Comparison of ENCODE assay signal across 9 mouse cellular contexts in genomic region chr9:23674833-23675232, GRCm38 (mm10).
DNase-seq lines count a peak whose midpoint lies in the region; ATAC-seq and TF ChIP-seq lines count a peak whose summit lies in the region.
"Had no signal": no experiment of that assay in that cellular context is flagged by ENCODE, and none has a peak within 500 bp of the region (broad histone marks: within the 10 kb centered on the region; RNA-seq: fewer than 3 reads in every experiment).

No protein-coding gene starts in this region.

- H3K27ac ChIP-seq in kidney, adult 2 months (ENCODE audit: insufficient read depth, low read depth, low read length), result no peak overlapping the region
- no peak overlapping the region for H3K27ac ChIP-seq in intestine, embryonic 16.5 days (ENCODE audit: low read length)

- 45% methylated on average over 8 of the region's 8 CpGs for WGBS in kidney, adult 2 months
- WGBS in intestine, embryonic 16.5 days, result 44% methylated on average over 8 of the region's 8 CpGs

- DNase-seq in kidney, adult 2 months, result no peak
- DNase-seq in kidney, adult 11 months, result no peak
- peak; percentile 32 for DNase-seq in right cerebral cortex, postnatal 14 days
- no peak for DNase-seq in right cerebral cortex, postnatal 25 days
- DNase-seq in embryo, embryonic 10 days (ENCODE audit: low spot score), result peak; percentile 29
- peak; percentile 58 for DNase-seq in retina, embryonic 14.5 days (ENCODE audit: low spot score)
- DNase-seq in spleen, adult 12 weeks (ENCODE audit: low spot score), result no peak
- DNase-seq: kidney, adult 9 months had no signal

- 0 out of 2 replicates have a peak, but pooled peaks have one; percentile 1 for TF ChIP-seq CTCF in kidney, adult 2 months (conservative IDR thresholded peaks at IDR 0.05; ENCODE audit: insufficient read depth, insufficient read length, low read depth, low read length)

- no peaks in the 10 kb centered on the region for H3K4me1 ChIP-seq in kidney, adult 2 months (ENCODE audit: control insufficient read depth, insufficient read depth, low read length)
- no peaks in the 10 kb centered on the region for H3K4me1 ChIP-seq in intestine, embryonic 16.5 days (ENCODE audit: control insufficient read depth, insufficient read depth, low read length)

- H3K36me3 ChIP-seq in kidney, adult 2 months (ENCODE audit: control insufficient read depth, insufficient read depth, low read length), result no peaks in the 10 kb centered on the region
- no peaks in the 10 kb centered on the region for H3K36me3 ChIP-seq in intestine, embryonic 16.5 days (ENCODE audit: control insufficient read depth, insufficient read depth, low read length)

- ATAC-seq in intestine, embryonic 16.5 days, result no peak

- no peak overlapping the region for H3K4me2 ChIP-seq in intestine, embryonic 16.5 days (ENCODE audit: low read depth, low read length)

- TF ChIP-seq POLR2A in kidney, adult 2 months (IDR thresholded peaks at IDR 0.05; ENCODE audit: low read depth, low read length), result no peak

- H3K27me3 ChIP-seq in kidney, adult 2 months (replicated peaks; ENCODE audit: control insufficient read depth, insufficient read depth, low read length), result no peaks in the 10 kb centered on the region
- no peaks in the 10 kb centered on the region for H3K27me3 ChIP-seq in intestine, embryonic 16.5 days (replicated peaks; ENCODE audit: control insufficient read depth, insufficient read depth, low read length)

- H3K4me3 ChIP-seq in kidney, adult 2 months (ENCODE audit: insufficient read depth, low read depth, low read length), result no peak overlapping the region
- H3K4me3 ChIP-seq in intestine, embryonic 16.5 days (ENCODE audit: low read length), result no peak overlapping the region

- H3K9me3 ChIP-seq in intestine, embryonic 16.5 days (ENCODE audit: control insufficient read depth, low read length), result no peaks in the 10 kb centered on the region

- H3K9ac ChIP-seq in intestine, embryonic 16.5 days (ENCODE audit: low read depth, low read length), result no peak overlapping the region

Comparison
In these comparisons a context has a peak if more than half of its experiments do, and no peak if none do; other contexts are left out.
1. DNase-seq: peak in right cerebral cortex, postnatal 14 days (single experiment), embryo, embryonic 10 days (single experiment) and retina, embryonic 14.5 days (single experiment); none in kidney, adult 2 months (single experiment), kidney, adult 11 months (single experiment), right cerebral cortex, postnatal 25 days (single experiment) and spleen, adult 12 weeks (single experiment).